Mouse (Mus musculus) embryonic fibroblast, embryonic 13.5 days (primary cell): Measurements from ENCODE around the gene Eea1. TPM values are rescaled to one million over a fixed set of nuclear protein-coding genes. Genes with fewer than 3 reads are reported as not detected.

Experiments
- H3K27ac ChIP-seq: 2 replicates; pipeline ENCODE4 v1.5.1; 2012; ENCODE audit warnings: low read length, control low read depth, inconsistent platforms; ENCODE audit not compliant: insufficient read depth
- H3K4me1 ChIP-seq: 2 replicates; pipeline ENCODE4 v1.6.1; 2011; ENCODE audit warnings: low read length; ENCODE audit not compliant: control insufficient read depth, insufficient read depth
- H3K4me3 ChIP-seq: 2 replicates; pipeline ENCODE4 v1.5.1; 2011; ENCODE audit warnings: mild to moderate bottlenecking, control low read depth, low read length; ENCODE audit not compliant: insufficient read depth
- CTCF ChIP-seq: IDR thresholded peaks from 2 replicates; pipeline ENCODE4 v1.5.1; 2011; ENCODE audit warnings: mild to moderate bottlenecking, control low read depth, low read length, moderate library complexity, borderline replicate concordance; ENCODE audit not compliant: insufficient read depth
- POLR2A ChIP-seq: IDR thresholded peaks from 2 replicates; pipeline ENCODE4 v1.6.1; 2011; ENCODE audit warnings: low read depth, mild to moderate bottlenecking, control low read depth, low read length, moderate library complexity
- polyA plus RNA-seq: library from polyadenylated mRNA; stranded (reverse); fragments of >200 nt; gene quantifications from 2 replicates; pipeline ENCODE4 v1.2.4, GENCODE M21; 2011; ENCODE audit warnings: low read depth; ENCODE audit not compliant: missing spikeins, insufficient read length

Eea1 gene
- 34.8 and 35.3 TPM in 2 replicates for polyA plus RNA-seq

DNA sequence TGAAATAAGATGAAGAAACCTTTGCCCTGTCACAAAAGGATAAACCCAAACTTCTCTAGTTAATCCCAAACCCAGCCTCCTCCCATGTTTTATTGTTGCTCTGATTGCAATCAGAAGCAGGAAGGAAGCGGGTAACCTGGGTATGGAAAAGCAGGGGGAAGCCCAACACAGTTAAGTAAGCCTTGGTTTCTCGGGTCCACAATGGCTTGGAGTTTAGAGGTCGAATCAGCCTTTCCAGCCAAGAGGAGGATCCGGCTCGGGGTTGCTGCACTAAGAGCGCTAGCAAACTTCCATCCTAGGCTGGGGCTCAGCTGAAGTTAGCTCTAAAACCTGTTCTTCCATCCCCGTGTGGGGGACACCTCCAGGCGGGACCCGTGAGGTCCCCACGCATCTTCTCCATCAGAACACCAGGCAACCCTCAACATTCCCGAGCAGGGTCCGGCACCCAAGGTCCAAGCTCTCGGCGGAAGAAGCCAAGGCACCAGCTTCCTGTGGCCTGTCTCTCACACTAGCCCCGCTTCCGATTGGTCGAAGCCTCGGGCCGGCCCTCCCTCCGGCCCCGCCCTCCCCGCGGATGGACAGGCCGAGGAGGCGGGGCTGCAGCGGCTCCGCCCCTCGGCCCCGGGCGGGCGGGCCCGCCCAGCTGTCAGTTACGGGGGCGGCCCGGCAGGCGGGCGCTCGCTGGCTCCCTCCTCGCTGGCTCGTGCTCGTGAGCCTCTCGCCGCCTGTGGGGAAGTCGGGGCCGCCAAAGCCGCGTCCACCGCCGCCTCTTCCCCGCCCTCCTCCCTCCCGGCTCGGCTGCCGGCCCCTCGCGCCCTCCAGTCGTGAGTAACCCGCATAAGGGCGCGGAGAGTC is at the start of gene Eea1:
TSS of gene Eea1 (plus strand) at position 605 of the 855 bp plus-strand sequence.
- 0 out of 2 replicates have a peak, but pooled peaks cover 3% of the 10 kb centered on the region for H3K4me1 ChIP-seq
- peak; percentile 96 for TF ChIP-seq POLR2A
- TF ChIP-seq CTCF: no peak

GRCm38 (mm10) chr10:95891214-95891960 is 49.1 kb upstream of the Eea1 start:
- no peak overlapping the region for H3K27ac ChIP-seq

More for the DNA sequence above, at the start of gene Eea1:
- Histone ChIP-seq H3K4me3 (peak within 1 kb of the TSS; percentile 87), H3K27ac (peak within 1 kb of the TSS; percentile 66)

DNA sequence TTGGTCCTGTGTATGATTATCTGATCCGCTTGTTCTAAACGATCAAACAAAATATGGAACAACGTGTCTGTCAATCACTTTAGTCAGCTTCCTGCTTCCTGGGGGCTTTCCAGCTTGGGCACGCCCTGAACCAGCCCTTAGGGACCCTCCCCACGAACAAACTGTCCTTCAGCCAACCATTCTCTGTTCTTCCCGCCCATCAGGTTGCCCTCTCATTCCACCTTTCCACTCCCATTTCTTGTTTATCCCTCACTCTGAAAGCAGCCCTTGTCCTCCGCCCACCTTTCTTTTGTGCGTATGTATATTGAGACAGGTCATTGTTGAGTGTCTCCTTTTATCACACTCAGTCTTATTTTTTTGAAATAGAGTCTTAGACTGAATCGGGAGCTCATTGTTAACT is 48.3 kb upstream of the Eea1 start:
- Histone ChIP-seq H3K4me3 (no peak overlapping the region), H3K4me1 (no peaks in the 10 kb centered on the region), H3K27ac (no peak overlapping the region)
- TF ChIP-seq CTCF: no peak

More at GRCm38 (mm10) chr10:95891214-95891960, 49.1 kb upstream of the Eea1 start:
- no peak overlapping the region for H3K4me3 ChIP-seq
- no peaks in the 10 kb centered on the region for H3K4me1 ChIP-seq
- TF ChIP-seq CTCF: no peak
- TF ChIP-seq POLR2A: no peak

DNA sequence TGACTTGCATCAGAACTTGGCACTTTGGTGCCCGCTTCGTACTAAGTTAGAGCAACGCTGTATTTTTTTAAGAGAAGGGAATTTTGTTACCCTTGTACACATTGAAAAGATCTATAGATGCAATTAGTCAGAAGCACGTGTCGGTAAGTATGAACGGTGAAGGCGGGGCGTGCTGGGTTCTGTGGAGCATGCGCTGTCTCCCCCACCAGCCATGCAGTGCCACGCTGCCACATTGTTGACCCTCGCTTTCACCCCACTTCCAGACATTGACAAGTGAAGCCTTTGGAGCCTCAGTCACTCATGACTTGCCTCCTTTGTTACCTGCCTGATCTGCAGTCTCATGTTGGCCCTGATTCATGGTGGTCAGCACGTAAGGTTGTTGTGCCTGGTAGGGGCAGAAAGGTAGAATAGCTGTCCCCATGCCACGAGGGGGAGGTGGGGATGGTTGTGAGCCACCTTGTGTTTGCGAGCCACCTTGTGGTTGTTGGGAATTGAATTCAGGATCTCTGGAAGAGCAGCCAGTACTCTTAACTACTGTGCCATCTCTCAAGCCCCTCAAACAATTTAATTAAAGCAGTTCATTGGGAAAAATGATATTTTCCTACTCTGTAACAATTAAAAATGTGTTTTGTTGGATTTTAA is 47.0 kb upstream of the Eea1 start:
- no peak for TF ChIP-seq POLR2A
- no peak for TF ChIP-seq CTCF
- H3K27ac ChIP-seq: no peak overlapping the region
- H3K4me3 ChIP-seq: no peak overlapping the region
- H3K4me1 ChIP-seq: no peaks in the 10 kb centered on the region

GRCm38 (mm10) chr10:95894036-95894855 is 46.2 kb upstream of the Eea1 start:
- H3K4me1 ChIP-seq: no peaks in the 10 kb centered on the region
- TF ChIP-seq POLR2A (no peak), CTCF (no peak)
- H3K4me3 ChIP-seq: peak overlapping the region; percentile 25
- no peak overlapping the region for H3K27ac ChIP-seq

DNA sequence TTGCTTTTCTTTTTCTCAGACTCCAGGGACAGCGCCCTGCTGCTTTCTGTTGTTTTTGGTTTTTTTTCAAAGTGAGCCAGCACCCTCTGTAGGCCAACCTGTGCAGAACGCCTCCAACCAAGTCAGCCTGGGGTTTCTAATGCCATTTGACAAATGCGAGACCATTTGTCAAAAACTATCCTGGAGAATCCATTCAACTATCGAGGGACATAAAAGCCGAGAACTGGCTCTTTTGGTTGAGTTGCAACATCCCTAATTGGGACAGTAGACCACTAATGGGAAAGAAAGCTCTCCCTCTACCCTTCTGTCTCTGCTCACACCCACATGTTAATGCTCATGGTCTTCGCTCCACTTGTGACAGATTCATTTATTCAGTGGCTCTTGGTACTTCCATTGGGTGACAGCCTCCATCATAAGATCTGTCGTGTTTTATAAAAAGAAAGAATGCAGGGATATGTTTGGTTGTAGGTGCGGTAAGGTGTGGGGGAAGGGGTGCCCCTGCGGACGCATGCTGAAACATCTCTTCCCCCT is 45.5 kb upstream of the Eea1 start:
- Histone ChIP-seq H3K4me1 (no peaks in the 10 kb centered on the region), H3K4me3 (0 out of 2 replicates have a peak overlapping the region, but pooled peaks have one; percentile 25), H3K27ac (no peak overlapping the region)
- TF ChIP-seq POLR2A (no peak), CTCF (peak; percentile 67)

DNA sequence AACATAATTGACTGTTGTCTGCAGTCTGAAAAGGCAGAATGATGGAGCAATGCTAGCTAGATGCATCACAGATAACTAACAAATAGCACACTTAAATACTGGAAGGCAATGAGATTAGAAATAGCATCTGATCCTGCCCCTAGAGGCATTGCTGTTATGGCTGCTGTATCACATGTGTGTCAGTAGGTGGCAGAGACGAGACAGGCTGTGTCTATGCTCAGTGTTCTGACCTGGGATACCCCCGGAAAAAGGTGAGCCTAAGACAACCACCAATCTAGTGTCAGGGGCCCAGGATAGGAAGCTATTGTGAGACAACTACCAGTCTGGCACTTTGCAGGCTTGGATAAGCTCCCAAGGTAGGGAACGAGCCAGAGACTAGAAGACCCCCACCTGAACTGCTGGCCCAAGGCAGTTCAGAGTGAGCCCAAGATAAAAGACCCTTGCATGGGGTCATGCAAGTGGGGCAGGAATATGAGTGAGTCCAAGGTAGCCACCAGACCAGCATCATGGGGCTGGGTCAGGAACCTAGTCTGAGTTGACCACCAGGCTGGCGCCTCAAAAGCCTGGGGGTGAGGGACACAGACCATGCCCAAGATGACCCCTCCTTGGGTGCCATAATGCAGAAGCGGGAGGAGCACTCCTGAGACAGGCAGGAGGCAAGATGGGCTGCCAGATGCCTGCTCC is 41.8 kb upstream of the Eea1 start:
- no peaks in the 10 kb centered on the region for H3K4me1 ChIP-seq
- TF ChIP-seq CTCF (peak; percentile 72; the same call in 1 of the 2 replicates), POLR2A (no peak)
- H3K4me3 ChIP-seq: no peak overlapping the region
- no peak overlapping the region for H3K27ac ChIP-seq

DNA sequence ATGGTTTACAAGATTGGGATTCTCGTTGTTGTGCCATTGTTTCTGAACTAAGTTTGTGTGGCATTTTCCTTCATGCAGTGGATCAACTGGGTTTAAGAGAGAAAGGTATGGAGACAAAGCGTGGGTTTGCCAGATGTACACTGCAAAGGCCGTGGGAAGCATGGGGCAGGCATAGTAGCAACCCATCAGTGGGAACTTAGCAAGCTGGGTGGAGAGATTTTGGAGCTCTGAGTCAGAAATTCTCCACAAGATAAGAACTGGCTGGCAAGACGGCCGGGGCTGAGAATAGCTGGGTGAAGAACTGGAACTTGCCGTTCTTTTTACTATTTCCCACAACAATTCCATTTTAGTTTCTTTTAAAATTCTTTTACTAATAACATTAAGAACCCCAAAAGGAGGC is 35.8 kb upstream of the Eea1 start:
- TF ChIP-seq CTCF: no peak
- no peak for TF ChIP-seq POLR2A
- Histone ChIP-seq H3K4me1 (no peaks in the 10 kb centered on the region; the same call in 1 of the 2 replicates), H3K27ac (no peak overlapping the region), H3K4me3 (no peak overlapping the region)
